In the genomic region with DNA sequence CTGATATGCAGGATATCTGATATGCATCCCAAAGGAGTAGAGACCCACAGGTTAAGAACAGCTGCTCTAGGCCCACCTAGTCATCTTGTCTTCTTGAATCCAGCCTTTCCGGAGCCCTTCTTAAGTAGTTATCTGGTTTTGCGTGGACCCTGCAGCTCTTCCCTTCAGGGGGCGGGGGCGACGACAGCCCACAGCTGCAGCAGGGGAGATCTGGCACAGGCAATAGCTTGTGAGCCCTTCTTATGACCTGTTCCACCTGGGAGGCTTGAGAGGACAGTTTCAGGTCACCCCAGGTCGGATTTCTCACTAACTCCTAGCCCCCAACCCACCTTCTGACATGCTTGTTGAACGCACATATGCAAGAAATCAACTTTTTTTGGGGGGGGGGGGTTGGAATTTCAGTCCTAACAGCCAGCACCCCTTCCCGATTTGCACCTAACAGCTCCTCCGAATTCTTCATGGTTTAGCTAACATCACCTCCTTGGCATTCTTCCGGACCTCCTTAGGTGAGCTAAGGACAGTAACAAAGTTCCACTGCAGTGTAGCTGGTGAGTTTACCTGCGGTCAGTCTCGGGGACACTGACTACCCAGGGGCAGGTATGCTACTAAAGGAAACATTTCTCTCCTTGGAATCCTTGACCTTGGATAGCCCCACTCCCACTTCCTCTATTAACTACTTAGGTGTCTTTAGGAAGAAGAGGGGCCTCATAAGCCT, we compare ENCODE assay signal across 10 mouse cellular contexts. TPM values are rescaled to one million over a fixed set of nuclear protein-coding genes. Genes with fewer than 3 reads are reported as not detected.
DNase-seq lines count a peak whose midpoint lies in the region; ATAC-seq and TF ChIP-seq lines count a peak whose summit lies in the region.
"Had no signal": no experiment of that assay in that cellular context is flagged by ENCODE, and none has a peak within 500 bp of the region (broad histone marks: within the 10 kb centered on the region; RNA-seq: fewer than 3 reads in every experiment).

No protein-coding gene starts in this region.

- no peak for ATAC-seq in cerebellum, adult (ENCODE audit: insufficient number of reproducible peaks, low FRiP score, low TSS enrichment)
- ATAC-seq in hindbrain, postnatal 0 days: no peak
- no peak for ATAC-seq in hindbrain, embryonic 16.5 days

- peak overlapping the region; percentile 64; the same call in 1 of the 2 replicates for H3K4me2 ChIP-seq in hindbrain, postnatal 0 days (ENCODE audit: low read depth, low read length)
- no peak overlapping the region; the same call in 1 of the 2 replicates for H3K4me2 ChIP-seq in hindbrain, embryonic 16.5 days (ENCODE audit: low read length)
- no peak overlapping the region for H3K4me2 ChIP-seq in CH12.LX (ENCODE audit: insufficient read depth, low read depth, poor library complexity, severe bottlenecking)

- H3K27me3 ChIP-seq in hindbrain, postnatal 0 days (ENCODE audit: insufficient read depth, low read length): no peaks in the 10 kb centered on the region
- no peaks in the 10 kb centered on the region for H3K27me3 ChIP-seq in hindbrain, embryonic 16.5 days (replicated peaks; ENCODE audit: control insufficient read depth, insufficient read depth, low read length)
- peaks cover 88% of the 10 kb centered on the region for H3K27me3 ChIP-seq in CH12.LX (replicated peaks)

- in situ Hi-C loops in CH12.LX (cut with MboI; ENCODE audit: low pct_ligation_motif_present, low pct_unique_long_range_greater_than_20kb, low sequenced_read_pairs): loop anchor here (10.0 kb wide), 3 partner anchors 203 to 323 kb away; partner anchors contain the start of gene Olfr283

- no peak for TF ChIP-seq POLR2A in CH12.LX (IDR thresholded peaks at IDR 0.05; ENCODE audit: low read depth, low read length)

- H3K27ac ChIP-seq in hindbrain, postnatal 0 days: no peak overlapping the region
- H3K27ac ChIP-seq in hindbrain, embryonic 16.5 days (ENCODE audit: low read depth, low read length): no peak overlapping the region
- H3K27ac ChIP-seq in CH12.LX (ENCODE audit: insufficient read depth, low read depth): no peak overlapping the region

- 72% methylated on average over 12 of the region's 12 CpGs for WGBS in hindbrain, postnatal 0 days
- WGBS in hindbrain, embryonic 16.5 days: 75% methylated on average over 12 of the region's 12 CpGs

- TF ChIP-seq CTCF in hindbrain, postnatal 0 days (IDR thresholded peaks at IDR 0.05; ENCODE audit: low read depth): no peak
- TF ChIP-seq CTCF in CH12.LX (conservative IDR thresholded peaks at IDR 0.05 in 1 of 2, IDR thresholded peaks at IDR 0.05 in 1 of 2; ENCODE audit: low read depth in 2 of 2, low read length in 2 of 2): no peak

- no peaks in the 10 kb centered on the region for H3K36me3 ChIP-seq in hindbrain, postnatal 0 days (ENCODE audit: insufficient read depth, low read length)
- no peaks in the 10 kb centered on the region for H3K36me3 ChIP-seq in hindbrain, embryonic 16.5 days (ENCODE audit: control insufficient read depth, insufficient read depth, low read length)
- no peaks in the 10 kb centered on the region for H3K36me3 ChIP-seq in CH12.LX (replicated peaks in 1 of 2; ENCODE audit: control insufficient read depth in 1 of 2, insufficient read depth in 1 of 2, low read length in 1 of 2)

- dilution Hi-C loops in CH12.LX (cut with MboI; ENCODE audit: extremely low pct_ligation_motif_present, extremely low pct_unique_long_range_greater_than_20kb, low sequenced_read_pairs): no loop called here

- no peak overlapping the region for H3K9ac ChIP-seq in hindbrain, postnatal 0 days (replicated peaks; ENCODE audit: low read length)
- H3K9ac ChIP-seq in hindbrain, embryonic 16.5 days (ENCODE audit: low read depth, low read length): no peak overlapping the region
- no peak overlapping the region for H3K9ac ChIP-seq in CH12.LX (ENCODE audit: insufficient read depth, low read depth)

- peak; percentile 44 for DNase-seq in cerebellum, adult 11 months
- no peak for DNase-seq in hindbrain, postnatal 0 days (ENCODE audit: low spot score)
- DNase-seq in CH12.LX (ENCODE audit: extremely low read depth): no peak
- DNase-seq in heart, postnatal 4 days: peak; percentile 12
- DNase-seq in adrenal gland, postnatal 36 days: no peak
- DNase-seq in thymus, postnatal 10 days (ENCODE audit: low spot score in 2 of 2): no peak

- H3K79me2 ChIP-seq in CH12.LX (replicated peaks; ENCODE audit: control insufficient read depth, extremely low read depth, insufficient read depth, poor library complexity, severe bottlenecking): no peaks in the 10 kb centered on the region

- no peaks in the 10 kb centered on the region for H3K9me3 ChIP-seq in hindbrain, postnatal 0 days (ENCODE audit: low read length)
- no peaks in the 10 kb centered on the region for H3K9me3 ChIP-seq in hindbrain, embryonic 16.5 days (ENCODE audit: control insufficient read depth, low read length)
- H3K9me3 ChIP-seq in CH12.LX (replicated peaks; ENCODE audit: low read length): no peaks in the 10 kb centered on the region

- H3K4me1 ChIP-seq in hindbrain, postnatal 0 days (ENCODE audit: insufficient read depth, low read length): no peaks in the 10 kb centered on the region
- peaks cover 3% of the 10 kb centered on the region for H3K4me1 ChIP-seq in hindbrain, embryonic 16.5 days (ENCODE audit: control insufficient read depth, insufficient read depth, low read depth, low read length)
- H3K4me1 ChIP-seq in CH12.LX (ENCODE audit: control insufficient read depth in 1 of 2, insufficient read depth in 2 of 2): peaks cover 0 to 19% of the 10 kb centered on the region in 2 experiments; a peak in 2 of 4 replicates

- H3K4me3 ChIP-seq in hindbrain, postnatal 0 days (ENCODE audit: low read length): no peak overlapping the region
- H3K4me3 ChIP-seq in hindbrain, embryonic 16.5 days (ENCODE audit: low read length): no peak overlapping the region
- H3K4me3 ChIP-seq in CH12.LX (replicated peaks in 1 of 3; ENCODE audit: low read depth in 2 of 3, low read length in 2 of 3, poor library complexity in 1 of 3): no peak overlapping the region

- no peak for TF ChIP-seq EP300 in CH12.LX (IDR thresholded peaks at IDR 0.05; ENCODE audit: low read length)

- no peak for TF ChIP-seq RAD21 in CH12.LX (IDR thresholded peaks at IDR 0.05; ENCODE audit: low read depth, low read length)

TF ChIP-seq in CH12.LX, 34 proteins besides CTCF, POLR2A, EP300 and RAD21:
- TF ChIP-seq ZMIZ1 (IDR thresholded peaks at IDR 0.05; ENCODE audit: low read depth, low read length): no peak
- TF ChIP-seq SMC3 (IDR thresholded peaks at IDR 0.05; ENCODE audit: low read depth, low read length): no peak
- 0 out of 2 replicates have a peak, but pooled peaks have one; percentile 1 for TF ChIP-seq E2F4 (IDR thresholded peaks at IDR 0.05; ENCODE audit: insufficient replicate concordance, low read depth, low read length)

RNA-seq across cellular contexts. Expression of gene Olfr288, which starts 13.3 kb away (rescaled TPM):
- total RNA-seq in hindbrain, postnatal 0 days (2014; rRNA removed): not detected in 2 replicates
- polyA plus RNA-seq in hindbrain, postnatal 0 days (2015; fragmentation: Nextera tagmentation; extraction: Ambion mirVana): not detected in 2 replicates
- not detected in 2 replicates for polyA plus RNA-seq in hindbrain, embryonic 16.5 days (2015; fragmentation: Nextera tagmentation; extraction: Ambion mirVana)
- not detected in 2 replicates for total RNA-seq in CH12.LX (2012; rRNA removed)
- total RNA-seq in CH12.LX (2014; rRNA removed): not detected in 2 replicates
- not detected in 2 replicates for polyA plus RNA-seq in CH12.LX (2012; ENCODE audit: insufficient read length, low read depth)
- total RNA-seq in heart, postnatal 4 days (2021): not detected
- total RNA-seq in adrenal gland, postnatal 36 days (2021): not detected
- polyA plus RNA-seq: erythroblast, embryonic 14.5 days; limb, embryonic 14.5 days had no signal

RNA-seq across cellular contexts. Expression of gene Ccdc184, which starts 15.1 kb away (rescaled TPM):
- 107 and 116 TPM in 2 replicates for total RNA-seq in hindbrain, postnatal 0 days (2014; rRNA removed)
- 90.4 and 98.0 TPM in 2 replicates for polyA plus RNA-seq in hindbrain, postnatal 0 days (2015; fragmentation: Nextera tagmentation; extraction: Ambion mirVana)
- 130 and 139 TPM in 2 replicates for polyA plus RNA-seq in hindbrain, embryonic 16.5 days (2015; fragmentation: Nextera tagmentation; extraction: Ambion mirVana)
- 0.04 TPM in 1 of 2 replicates, not detected in the other for total RNA-seq in CH12.LX (2012; rRNA removed)
- not detected in 2 replicates for total RNA-seq in CH12.LX (2014; rRNA removed)
- 0.08 and 0.17 TPM in 2 replicates for polyA plus RNA-seq in CH12.LX (2012; ENCODE audit: insufficient read length, low read depth)
- under 1 TPM; 0.74 to 0.92 TPM for total RNA-seq in heart, postnatal 4 days (2021)
- under 1 TPM; 0.50 to 0.92 TPM for total RNA-seq in adrenal gland, postnatal 36 days (2021)
- polyA plus RNA-seq: erythroblast, embryonic 14.5 days had no signal

RNA-seq across cellular contexts. Expression of gene Asb8, which starts 16.6 kb away (rescaled TPM):
- total RNA-seq in hindbrain, postnatal 0 days (2014; rRNA removed): 53.3 and 71.5 TPM in 2 replicates
- polyA plus RNA-seq in hindbrain, postnatal 0 days (2015; fragmentation: Nextera tagmentation; extraction: Ambion mirVana): 52.3 and 55.9 TPM in 2 replicates
- 61.0 and 64.4 TPM in 2 replicates for polyA plus RNA-seq in hindbrain, embryonic 16.5 days (2015; fragmentation: Nextera tagmentation; extraction: Ambion mirVana)
- total RNA-seq in CH12.LX (2012; rRNA removed) (20.5 and 22.6 TPM in 2 replicates), CH12.LX (2014; rRNA removed) (31.1 and 32.5 TPM in 2 replicates)
- 24.7 and 27.7 TPM in 2 replicates for polyA plus RNA-seq in CH12.LX (2012; ENCODE audit: insufficient read length, low read depth)
- 100 to 1,000 TPM in 1 of 2 experiments, 10 to 100 TPM in 1; 97.9 to 103 TPM for total RNA-seq in heart, postnatal 4 days (2021)
- 10 to 100 TPM; 37.3 to 43.0 TPM for total RNA-seq in adrenal gland, postnatal 36 days (2021)

RNA-seq across cellular contexts. Expression of gene Gm44579, which starts 38.8 kb away (rescaled TPM):
- not detected in 2 replicates for total RNA-seq in hindbrain, postnatal 0 days (2014; rRNA removed)
- polyA plus RNA-seq in hindbrain, postnatal 0 days (2015; fragmentation: Nextera tagmentation; extraction: Ambion mirVana): 0.08 and 0.28 TPM in 2 replicates
- not detected in 2 replicates for polyA plus RNA-seq in hindbrain, embryonic 16.5 days (2015; fragmentation: Nextera tagmentation; extraction: Ambion mirVana)
- total RNA-seq in CH12.LX (2012; rRNA removed) (not detected in 2 replicates), CH12.LX (2014; rRNA removed) (not detected in 2 replicates)
- polyA plus RNA-seq in CH12.LX (2012; ENCODE audit: insufficient read length, low read depth): not detected in 2 replicates
- total RNA-seq in heart, postnatal 4 days (2021): not detected
- not detected for total RNA-seq in adrenal gland, postnatal 36 days (2021)
- polyA plus RNA-seq: erythroblast, embryonic 14.5 days; limb, embryonic 14.5 days had no signal

RNA-seq across cellular contexts. Expression of gene Olfr287, which starts 38.8 kb away (rescaled TPM):
- total RNA-seq in hindbrain, postnatal 0 days (2014; rRNA removed): 2.0 and 5.4 TPM in 2 replicates
- polyA plus RNA-seq in hindbrain, postnatal 0 days (2015; fragmentation: Nextera tagmentation; extraction: Ambion mirVana): 2.0 and 2.3 TPM in 2 replicates
- 0.42 and 1.0 TPM in 2 replicates for polyA plus RNA-seq in hindbrain, embryonic 16.5 days (2015; fragmentation: Nextera tagmentation; extraction: Ambion mirVana)
- total RNA-seq in CH12.LX (2012; rRNA removed) (not detected in 2 replicates), CH12.LX (2014; rRNA removed) (not detected in 2 replicates)
- polyA plus RNA-seq in CH12.LX (2012; ENCODE audit: insufficient read length, low read depth): not detected in 2 replicates
- total RNA-seq in heart, postnatal 4 days (2021): not detected
- total RNA-seq in adrenal gland, postnatal 36 days (2021): not detected
- polyA plus RNA-seq: erythroblast, embryonic 14.5 days; limb, embryonic 14.5 days had no signal

Comparison
In these comparisons a context has a peak if more than half of its experiments do, and no peak if none do; other contexts are left out.
1. DNase-seq: peak in cerebellum, adult 11 months (single experiment) and heart, postnatal 4 days (single experiment); none in hindbrain, postnatal 0 days (single experiment), CH12.LX (single experiment), adrenal gland, postnatal 36 days (0 of 2) and thymus, postnatal 10 days (0 of 2).
2. RNA of gene Ccdc184, which starts 15.1 kb away (total RNA-seq): 107 to 116 TPM in hindbrain, postnatal 0 days; 0.74 to 0.92 TPM in heart, postnatal 4 days, 0.50 to 0.92 TPM in adrenal gland, postnatal 36 days and 0.04 TPM in CH12.LX; every median in the first group is over 10 times any median in the second.